Mouse (Mus musculus): Measurements from ENCODE around the gene Amph. TPM values are rescaled to one million over a fixed set of nuclear protein-coding genes. Genes with fewer than 3 reads are reported as not detected.
"Not testable (repeated sequence)": the region's sequence is repeated elsewhere in the genome, so short reads cannot be mapped to it uniquely, and the experiment has no call there.

Amph gene
- 0.88 and 1.2 TPM in 2 replicates for polyA plus RNA-seq (2015; fragmentation: Nextera tagmentation; extraction: Ambion mirVana)

GRCm38 (mm10) chr13:18948171-18949028, at the start of gene Amph:
Gene Amph (plus strand): TSS chr13:18948205.
- WGBS: under 1% methylated on average over 70 of the region's 70 CpGs
- Histone ChIP-seq H3K4me2 (peak within 1 kb of the TSS; percentile 97), H3K4me1 (peaks cover 10% of the 10 kb centered on the region), H3K4me3 (peak within 1 kb of the TSS; percentile 54), H3K9ac (peak within 1 kb of the TSS; percentile 18; the same call in 1 of the 2 replicates), H3K9me3 (no peaks in the 10 kb centered on the region), H3K27me3 (peaks cover 29% of the 10 kb centered on the region), H3K36me3 (no peaks in the 10 kb centered on the region), H3K27ac (no peak within 1 kb of the TSS)
- no peak for ATAC-seq (ENCODE audit: insufficient number of reproducible peaks, low FRiP score, low TSS enrichment, low read depth)

DNA sequence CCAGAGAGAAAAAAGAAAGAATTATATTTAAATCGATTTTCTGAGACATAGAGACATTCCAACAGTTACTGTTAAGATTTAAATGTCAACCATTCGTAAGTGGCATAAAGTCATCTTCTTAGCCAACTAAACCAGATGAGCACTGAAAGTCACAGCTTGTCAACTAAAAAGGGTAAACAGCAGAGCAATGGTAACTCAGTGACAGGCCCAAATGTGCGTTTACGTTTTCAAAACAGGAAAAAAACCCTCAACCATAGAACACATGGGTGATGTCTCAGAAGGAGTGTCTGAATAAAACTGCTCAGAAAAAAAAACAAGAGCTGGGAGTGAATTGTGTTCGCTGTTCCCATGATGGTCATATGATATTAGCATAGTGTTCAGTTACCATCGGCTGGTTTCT, 44.4 kb upstream of the Amph start:
- no peak overlapping the region for H3K27ac ChIP-seq
- no peaks in the 10 kb centered on the region for H3K9me3 ChIP-seq
- H3K9ac ChIP-seq: no peak overlapping the region
- H3K4me1 ChIP-seq: no peaks in the 10 kb centered on the region
- no peak overlapping the region for H3K4me3 ChIP-seq
- no peak for ATAC-seq (ENCODE audit: insufficient number of reproducible peaks, low FRiP score, low TSS enrichment, low read depth)
- H3K4me2 ChIP-seq: no peak overlapping the region
- H3K27me3 ChIP-seq: no peaks in the 10 kb centered on the region
- no peaks in the 10 kb centered on the region for H3K36me3 ChIP-seq
- WGBS: 88% methylated on average over 6 of the region's 6 CpGs

- Histone ChIP-seq H3K4me2 (no peak overlapping the region), H3K36me3 (no peaks in the 10 kb centered on the region), H3K27me3 (no peaks in the 10 kb centered on the region), H3K4me1 (no peaks in the 10 kb centered on the region), H3K27ac (no peak overlapping the region), H3K4me3 (no peak overlapping the region), H3K9ac (no peak overlapping the region), H3K9me3 (no peaks in the 10 kb centered on the region)
- 77% methylated on average over 4 of the region's 4 CpGs for WGBS
- ATAC-seq (ENCODE audit: insufficient number of reproducible peaks, low FRiP score, low TSS enrichment, low read depth): no peak
Measured at GRCm38 (mm10) chr13:18914774-18915173, 33.2 kb upstream of the Amph start.

- H3K9ac ChIP-seq; H3K9me3 ChIP-seq; H3K4me2 ChIP-seq; H3K27ac ChIP-seq; H3K4me1 ChIP-seq; H3K4me3 ChIP-seq; H3K36me3 ChIP-seq; H3K27me3 ChIP-seq; ATAC-seq (ENCODE audit: insufficient number of reproducible peaks, low FRiP score, low TSS enrichment, low read depth): not testable (repeated sequence)
- 53% methylated on average over 1 of the region's 2 CpGs for WGBS
Measured at GRCm38 (mm10) chr13:18933191-18933590, 14.8 kb upstream of the Amph start.

DNA sequence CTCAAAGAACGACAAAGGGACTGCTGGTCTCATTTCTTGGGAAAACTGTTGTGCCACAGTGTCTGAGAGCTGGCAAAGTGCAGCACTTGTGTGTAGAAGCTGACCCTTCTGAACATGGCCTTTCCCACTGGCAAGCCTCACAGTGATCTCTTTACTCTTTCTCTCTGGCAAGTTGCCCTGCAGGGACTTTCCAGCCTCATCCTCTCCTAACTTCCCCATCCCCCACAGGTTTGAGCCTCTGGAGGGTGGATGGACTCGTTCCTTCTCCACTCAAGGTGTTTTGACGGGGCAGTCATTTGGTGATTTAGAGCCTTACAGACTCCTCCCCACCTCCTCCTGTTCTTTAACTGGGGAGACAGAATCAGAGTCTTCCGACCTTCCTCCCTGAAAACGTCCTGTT, 319 bp upstream of the Amph start:
- ATAC-seq (ENCODE audit: insufficient number of reproducible peaks, low FRiP score, low TSS enrichment, low read depth): no peak
- H3K9ac ChIP-seq: no peak overlapping the region

DNA sequence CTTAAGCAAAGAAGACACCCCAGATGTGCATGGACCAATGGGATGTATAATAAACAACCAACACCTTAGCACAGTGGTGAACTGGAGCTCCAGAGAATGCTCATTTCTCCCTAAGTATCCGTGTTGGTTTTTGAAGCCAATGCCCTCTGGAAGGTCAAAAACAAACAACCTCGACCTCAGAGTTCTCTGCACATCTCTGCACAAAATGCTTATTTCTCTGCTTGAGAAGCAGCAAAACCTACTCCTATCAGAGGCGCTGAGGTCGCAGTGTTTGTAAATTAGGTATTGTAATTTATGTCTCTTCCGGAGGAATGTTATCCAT, 985 bp downstream of the Amph start:
- Histone ChIP-seq H3K4me2 (peak overlapping the region; percentile 97), H3K9me3 (no peaks in the 10 kb centered on the region), H3K27me3 (peaks cover 29% of the 10 kb centered on the region), H3K4me3 (peak overlapping the region; percentile 54), H3K36me3 (no peaks in the 10 kb centered on the region), H3K9ac (no peak overlapping the region), H3K27ac (no peak overlapping the region), H3K4me1 (peaks cover 10% of the 10 kb centered on the region)
- no peak for ATAC-seq (ENCODE audit: insufficient number of reproducible peaks, low FRiP score, low TSS enrichment, low read depth)
- WGBS: 11% methylated on average over 5 of the region's 5 CpGs

More for the DNA sequence above, 319 bp upstream of the Amph start:
- H3K4me2 ChIP-seq: peak overlapping the region; percentile 97
- no peaks in the 10 kb centered on the region for H3K9me3 ChIP-seq
- peaks cover 29% of the 10 kb centered on the region for H3K27me3 ChIP-seq
- WGBS: 11% methylated on average over 5 of the region's 5 CpGs
- no peak overlapping the region for H3K27ac ChIP-seq
- peaks cover 10% of the 10 kb centered on the region for H3K4me1 ChIP-seq
- no peaks in the 10 kb centered on the region for H3K36me3 ChIP-seq
- H3K4me3 ChIP-seq: peak overlapping the region; percentile 54

DNA sequence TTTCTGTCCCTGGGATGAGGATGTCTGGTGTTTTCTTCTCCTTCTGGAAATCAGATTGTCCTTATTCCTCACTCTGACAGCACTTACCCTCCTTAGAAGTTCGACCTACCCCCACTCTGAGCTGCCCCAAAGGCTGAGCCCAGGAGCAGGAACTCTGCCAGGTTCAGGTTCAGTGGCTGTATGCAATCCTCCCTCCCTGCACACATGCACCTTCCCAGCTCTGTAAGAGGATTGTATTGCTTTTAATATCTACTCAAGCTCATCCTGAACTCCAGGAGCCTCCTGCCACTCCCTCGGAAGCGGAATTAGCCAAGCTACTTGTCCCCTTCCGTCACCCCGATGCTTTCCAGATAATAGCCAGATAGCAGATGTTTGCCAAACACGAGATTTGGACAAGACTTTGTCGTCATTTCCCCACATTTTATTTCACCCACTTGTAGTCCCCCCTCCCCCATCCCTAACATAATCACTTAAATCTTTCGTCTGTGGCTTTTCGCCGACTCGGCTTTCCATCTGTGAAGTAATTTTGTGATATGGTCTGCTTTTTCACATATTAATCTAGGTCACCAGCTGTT, 1.7 kb downstream of the Amph start:
- H3K4me3 ChIP-seq: no peak overlapping the region
- ATAC-seq (ENCODE audit: insufficient number of reproducible peaks, low FRiP score, low TSS enrichment, low read depth): no peak
- 55% methylated on average over 11 of the region's 11 CpGs for WGBS
- H3K4me1 ChIP-seq: peaks cover 10% of the 10 kb centered on the region
- no peak overlapping the region for H3K4me2 ChIP-seq
- H3K27me3 ChIP-seq: peaks cover 29% of the 10 kb centered on the region
- H3K36me3 ChIP-seq: no peaks in the 10 kb centered on the region
- H3K27ac ChIP-seq: no peak overlapping the region
- H3K9ac ChIP-seq: no peak overlapping the region
- no peaks in the 10 kb centered on the region for H3K9me3 ChIP-seq

GRCm38 (mm10) chr13:18953575-18953974, 5.6 kb downstream of the Amph start:
- Histone ChIP-seq H3K4me2 (no peak overlapping the region), H3K36me3 (no peaks in the 10 kb centered on the region), H3K9ac (no peak overlapping the region), H3K4me1 (peaks cover 4% of the 10 kb centered on the region), H3K4me3 (no peak overlapping the region), H3K9me3 (no peaks in the 10 kb centered on the region), H3K27me3 (peaks cover 14% of the 10 kb centered on the region), H3K27ac (no peak overlapping the region)
- ATAC-seq (ENCODE audit: insufficient number of reproducible peaks, low FRiP score, low TSS enrichment, low read depth): no peak
- 81% methylated on average over 4 of the region's 4 CpGs for WGBS

- Histone ChIP-seq H3K9me3 (no peaks in the 10 kb centered on the region), H3K27ac (no peak overlapping the region), H3K4me2 (no peak overlapping the region), H3K4me3 (no peak overlapping the region), H3K4me1 (no peaks in the 10 kb centered on the region), H3K9ac (no peak overlapping the region), H3K36me3 (no peaks in the 10 kb centered on the region), H3K27me3 (no peaks in the 10 kb centered on the region)
- WGBS: 85% methylated on average over 11 of the region's 11 CpGs
- ATAC-seq (ENCODE audit: insufficient number of reproducible peaks, low FRiP score, low TSS enrichment, low read depth): no peak
Measured at GRCm38 (mm10) chr13:18956065-18956913, 8.3 kb downstream of the Amph start.

GRCm38 (mm10) chr13:18957028-18957427, 9.0 kb downstream of the Amph start:
- H3K36me3 ChIP-seq: no peaks in the 10 kb centered on the region
- no peaks in the 10 kb centered on the region for H3K4me1 ChIP-seq
- no peaks in the 10 kb centered on the region for H3K27me3 ChIP-seq
- no peak for ATAC-seq (ENCODE audit: insufficient number of reproducible peaks, low FRiP score, low TSS enrichment, low read depth)
- H3K4me3 ChIP-seq: no peak overlapping the region
- H3K9me3 ChIP-seq: no peaks in the 10 kb centered on the region
- no peak overlapping the region for H3K9ac ChIP-seq
- H3K27ac ChIP-seq: no peak overlapping the region
- no peak overlapping the region for H3K4me2 ChIP-seq
- WGBS: 78% methylated on average over 3 of the region's 3 CpGs

DNA sequence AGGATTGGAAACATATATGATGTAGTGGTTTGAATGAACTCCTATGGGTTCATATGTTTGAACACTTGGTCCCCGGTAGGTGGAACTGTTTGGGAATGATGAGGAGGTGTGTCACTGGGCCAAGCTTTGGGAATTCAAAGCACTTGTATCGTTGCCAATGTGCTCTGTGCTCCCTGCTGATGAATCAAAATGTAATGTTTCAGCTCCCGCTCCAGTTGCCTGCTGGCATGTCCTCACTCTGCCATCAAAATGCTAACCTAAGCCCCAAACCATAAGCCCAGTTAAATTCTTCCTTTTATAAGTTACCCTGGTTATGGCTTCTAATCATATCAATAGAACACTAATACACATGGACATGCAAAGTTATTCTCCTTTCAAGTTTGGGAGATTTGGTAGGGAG, 24.6 kb downstream of the Amph start:
- Histone ChIP-seq H3K9ac (no peak overlapping the region), H3K27ac (no peak overlapping the region), H3K36me3 (no peaks in the 10 kb centered on the region), H3K4me3 (no peak overlapping the region), H3K4me1 (no peaks in the 10 kb centered on the region), H3K9me3 (no peaks in the 10 kb centered on the region), H3K4me2 (no peak overlapping the region), H3K27me3 (no peaks in the 10 kb centered on the region)
- WGBS: 86% methylated on average over 3 of the region's 3 CpGs
- no peak for ATAC-seq (ENCODE audit: insufficient number of reproducible peaks, low FRiP score, low TSS enrichment, low read depth)

GRCm38 (mm10) chr13:18974351-18974750, 26.3 kb downstream of the Amph start:
- Histone ChIP-seq H3K27ac (no peak overlapping the region), H3K9me3 (no peaks in the 10 kb centered on the region), H3K4me2 (no peak overlapping the region), H3K9ac (no peak overlapping the region), H3K4me3 (no peak overlapping the region), H3K4me1 (no peaks in the 10 kb centered on the region), H3K27me3 (no peaks in the 10 kb centered on the region), H3K36me3 (no peaks in the 10 kb centered on the region)
- ATAC-seq (ENCODE audit: insufficient number of reproducible peaks, low FRiP score, low TSS enrichment, low read depth): no peak
- 94% methylated on average over 5 of the region's 5 CpGs for WGBS
